Mouse (Mus musculus) myocyte (in vitro differentiated cells): ENCODE data around the gene Zfyve16.

Experiments
- CEBPB ChIP-seq: IDR thresholded peaks from 2 replicates; pipeline ENCODE4 v1.6.1; 2011; ENCODE audit warnings: mild to moderate bottlenecking, moderate library complexity; ENCODE audit not compliant: poor library complexity, insufficient read depth, severe bottlenecking
- MAX ChIP-seq: IDR thresholded peaks from one replicate; pipeline ENCODE4 v1.6.1; 2011; ENCODE audit warnings: low read depth, mild to moderate bottlenecking, control low read depth
- MYOD1 ChIP-seq, 3 experiments: IDR thresholded peaks; one replicate each; pipeline ENCODE4 v1.6.1; 2011; ENCODE audit warnings: control low read depth in 2 of 3, low read depth in 2 of 3, mild to moderate bottlenecking in 2 of 3, moderate library complexity in 1 of 3; ENCODE audit not compliant: insufficient read length in 2 of 3, control insufficient read depth in 1 of 3
- MYOG ChIP-seq, 3 experiments: IDR thresholded peaks; one replicate each; pipeline ENCODE4 v1.6.1; 2011; ENCODE audit warnings: control low read depth in 2 of 3, low read depth in 2 of 3, mild to moderate bottlenecking in 2 of 3; ENCODE audit not compliant: insufficient read length in 2 of 3, control insufficient read depth in 1 of 3, insufficient read depth in 1 of 3
- POLR2A ChIP-seq: IDR thresholded peaks from one replicate; pipeline ENCODE4 v1.6.1; 2011; ENCODE audit warnings: low read depth, mild to moderate bottlenecking, control low read depth, moderate library complexity; ENCODE audit not compliant: insufficient read length
- POLR2AphosphoS2 ChIP-seq: IDR thresholded peaks from one replicate; pipeline ENCODE4 v1.6.1; 2011; ENCODE audit warnings: low read depth, control low read depth; ENCODE audit not compliant: insufficient read length
- USF1 ChIP-seq: IDR thresholded peaks from one replicate; pipeline ENCODE4 v1.6.1; 2011; ENCODE audit warnings: low read depth, mild to moderate bottlenecking, control low read depth, moderate library complexity

- TF ChIP-seq POLR2A (no peak), MAX (no peak), USF1 (no peak), MYOG (IDR thresholded peaks at IDR 0.05; ENCODE audit: control insufficient read depth in 1 of 3, insufficient read depth in 1 of 3, insufficient read length in 2 of 3, low read depth in 2 of 3) (no peak), MYOD1 (IDR thresholded peaks at IDR 0.05; ENCODE audit: control insufficient read depth in 1 of 3, insufficient read length in 2 of 3, low read depth in 2 of 3) (no peak), CEBPB (no peak), POLR2AphosphoS2 (no peak)
Observed at GRCm38 (mm10) chr13:92438656-92439055, 92.0 kb downstream of the Zfyve16 start.
